ENCODE assay signal across 9 mouse cellular contexts in the genomic region with DNA sequence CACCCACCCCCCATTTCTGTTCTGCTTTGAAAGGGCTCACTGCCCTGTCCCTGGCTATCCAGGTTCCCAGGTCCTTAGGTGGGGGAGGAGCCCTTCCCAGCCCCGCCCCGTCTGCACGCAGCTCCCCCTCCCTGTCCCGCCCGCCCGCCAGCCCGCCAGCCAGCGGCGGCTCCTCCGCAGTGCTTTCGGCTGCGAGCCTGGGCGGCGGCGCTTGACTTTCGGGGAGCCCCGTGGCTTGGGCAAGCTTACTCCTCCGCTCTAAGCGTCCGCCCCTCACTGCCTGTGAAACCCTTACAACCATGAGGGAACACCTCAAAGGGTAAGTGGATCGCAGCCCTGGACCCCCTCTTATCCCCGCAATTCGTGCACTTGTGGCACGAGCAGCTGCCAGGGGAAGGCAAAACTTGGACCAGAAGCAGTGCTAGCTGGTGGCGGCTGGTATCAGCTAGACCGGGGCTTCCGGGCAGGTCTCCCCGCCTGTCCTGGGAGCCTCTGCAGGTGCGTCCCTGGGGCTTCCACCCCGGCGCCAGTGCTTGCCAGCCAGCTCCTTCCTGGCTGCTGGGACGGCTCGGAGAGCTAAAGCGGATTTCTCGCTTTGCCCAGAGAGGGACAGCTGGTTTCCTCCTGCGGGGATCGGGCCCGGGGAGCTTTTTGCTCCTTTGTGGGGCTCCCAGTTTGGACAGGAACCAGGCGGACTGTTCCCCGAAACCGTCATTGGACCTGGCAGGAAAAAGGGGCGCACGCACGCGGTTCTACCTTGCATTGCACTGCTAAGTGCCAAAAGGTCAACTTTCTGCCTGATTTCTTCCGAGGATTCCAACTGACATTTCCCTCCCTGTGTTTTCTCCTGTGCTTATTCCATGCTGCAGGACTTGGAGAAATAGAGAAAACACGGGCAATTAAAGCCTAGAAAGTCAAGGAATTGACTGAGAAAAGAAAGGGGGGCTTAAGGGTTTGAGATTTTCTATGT.
DNase-seq lines count a peak whose midpoint lies in the region; ATAC-seq lines count a peak whose summit lies in the region.
"Had no signal": no experiment of that assay in that cellular context is flagged by ENCODE, and none has a peak within 500 bp of the region (broad histone marks: within the 10 kb centered on the region; RNA-seq: fewer than 3 reads in every experiment).

No protein-coding gene starts in this region.

- peaks cover 15% of the 10 kb centered on the region for H3K27me3 ChIP-seq in erythroblast, embryonic 14.5 days (ENCODE audit: control insufficient read depth)
- H3K27me3 ChIP-seq in embryonic facial prominence, embryonic 14.5 days (replicated peaks; ENCODE audit: control insufficient read depth, insufficient read depth, low read length), result peaks cover 8% of the 10 kb centered on the region
- H3K27me3 ChIP-seq in heart, embryonic 11.5 days (ENCODE audit: control insufficient read depth, insufficient read depth, low read length), result no peaks in the 10 kb centered on the region
- H3K27me3 ChIP-seq in liver, embryonic 11.5 days (replicated peaks; ENCODE audit: control insufficient read depth, insufficient read depth, low read length), result peaks cover 7% of the 10 kb centered on the region; the same call in 1 of the 2 replicates
- no peaks in the 10 kb centered on the region for H3K27me3 ChIP-seq in stomach, embryonic 15.5 days (replicated peaks)

- no peak for ATAC-seq in erythroblast, adult 5-6 weeks (replicated peaks; ENCODE audit: low FRiP score, poor library complexity, severe bottlenecking)
- ATAC-seq in embryonic facial prominence, embryonic 14.5 days (ENCODE audit: low read depth), result peak; percentile 91
- ATAC-seq in heart, embryonic 11.5 days (replicated peaks; ENCODE audit: insufficient number of reproducible peaks, low FRiP score, low TSS enrichment), result peak; percentile 91
- peak; percentile 92 for ATAC-seq in liver, embryonic 11.5 days (replicated peaks; ENCODE audit: low FRiP score)
- peak; percentile 95 for ATAC-seq in stomach, embryonic 15.5 days (ENCODE audit: insufficient read depth, low FRiP score, low read depth)

- no peak overlapping the region for H3K27ac ChIP-seq in embryonic facial prominence, embryonic 14.5 days (replicated peaks; ENCODE audit: low read depth, low read length)
- H3K27ac ChIP-seq in heart, embryonic 11.5 days (ENCODE audit: low read depth, low read length), result 0 out of 2 replicates have a peak overlapping the region, but pooled peaks have one; percentile 10
- no peak overlapping the region for H3K27ac ChIP-seq in liver, embryonic 11.5 days (ENCODE audit: low read depth, low read length)
- H3K27ac ChIP-seq in stomach, embryonic 15.5 days, result peak overlapping the region; percentile 63; the same call in 1 of the 2 replicates
- H3K27ac ChIP-seq: macrophage had no signal

- no peaks in the 10 kb centered on the region for H3K36me3 ChIP-seq in erythroblast, embryonic 14.5 days (ENCODE audit: control insufficient read depth)
- H3K36me3 ChIP-seq in embryonic facial prominence, embryonic 14.5 days (ENCODE audit: control insufficient read depth, insufficient read depth, low read length), result no peaks in the 10 kb centered on the region
- H3K36me3 ChIP-seq in heart, embryonic 11.5 days (ENCODE audit: control insufficient read depth, insufficient read depth, low read length), result no peaks in the 10 kb centered on the region
- no peaks in the 10 kb centered on the region for H3K36me3 ChIP-seq in liver, embryonic 11.5 days (ENCODE audit: control insufficient read depth, insufficient read depth, low read length)
- no peaks in the 10 kb centered on the region for H3K36me3 ChIP-seq in stomach, embryonic 15.5 days

- H3K4me1 ChIP-seq in erythroblast, embryonic 14.5 days (ENCODE audit: control insufficient read depth), result peaks cover 3% of the 10 kb centered on the region
- no peaks in the 10 kb centered on the region for H3K4me1 ChIP-seq in embryonic facial prominence, embryonic 14.5 days (ENCODE audit: control insufficient read depth, insufficient read depth, low read length)
- H3K4me1 ChIP-seq in heart, embryonic 11.5 days (ENCODE audit: control insufficient read depth, insufficient read depth, low read length), result no peaks in the 10 kb centered on the region
- H3K4me1 ChIP-seq in liver, embryonic 11.5 days (replicated peaks; ENCODE audit: control insufficient read depth, insufficient read depth, low read length), result no peaks in the 10 kb centered on the region
- no peaks in the 10 kb centered on the region for H3K4me1 ChIP-seq in stomach, embryonic 15.5 days

- no peaks in the 10 kb centered on the region; the same call in 1 of the 2 replicates for H3K9me3 ChIP-seq in erythroblast, embryonic 14.5 days (ENCODE audit: control insufficient read depth, low read length)
- H3K9me3 ChIP-seq in embryonic facial prominence, embryonic 14.5 days (ENCODE audit: control insufficient read depth, low read length), result no peaks in the 10 kb centered on the region
- H3K9me3 ChIP-seq in heart, embryonic 11.5 days (replicated peaks; ENCODE audit: control insufficient read depth, low read length), result no peaks in the 10 kb centered on the region
- H3K9me3 ChIP-seq in liver, embryonic 11.5 days (ENCODE audit: control insufficient read depth, low read length), result no peaks in the 10 kb centered on the region
- H3K9me3 ChIP-seq in stomach, embryonic 15.5 days, result no peaks in the 10 kb centered on the region

- peak overlapping the region; percentile 66 for H3K9ac ChIP-seq in embryonic facial prominence, embryonic 14.5 days (ENCODE audit: low read depth, low read length)
- peak overlapping the region; percentile 71 for H3K9ac ChIP-seq in heart, embryonic 11.5 days (ENCODE audit: low read depth, low read length)
- peak overlapping the region; percentile 52 for H3K9ac ChIP-seq in liver, embryonic 11.5 days (ENCODE audit: low read depth, low read length)
- 0 out of 2 replicates have a peak overlapping the region, but pooled peaks have one; percentile 16 for H3K9ac ChIP-seq in stomach, embryonic 15.5 days

- DNase-seq in embryonic facial prominence, embryonic 14.5 days (ENCODE audit: low spot score), result peak; percentile 38
- DNase-seq in kidney, adult 9 months, result peak; percentile 45
- peak; percentile 46 for DNase-seq in liver, embryonic 11.5 days (ENCODE audit: low spot score)
- peak; percentile 2 for DNase-seq in naive thymus-derived CD4-positive, alpha-beta T cell, adult 2 months (ENCODE audit: low read depth)

- H3K4me2 ChIP-seq in embryonic facial prominence, embryonic 14.5 days (ENCODE audit: low read depth, low read length), result peak overlapping the region; percentile 58
- H3K4me2 ChIP-seq in heart, embryonic 11.5 days, result peak overlapping the region; percentile 67
- H3K4me2 ChIP-seq in liver, embryonic 11.5 days, result peak overlapping the region; percentile 68
- peak overlapping the region; percentile 55 for H3K4me2 ChIP-seq in stomach, embryonic 15.5 days

- 14% methylated on average over 35 of the region's 47 CpGs for WGBS in embryonic facial prominence, embryonic 14.5 days
- WGBS in heart, embryonic 11.5 days (ENCODE audit: insufficient replicate concordance), result 15% methylated on average over 47 of the region's 47 CpGs
- 14% methylated on average over 45 of the region's 47 CpGs for WGBS in liver, embryonic 11.5 days
- whole genome bisulfite sequencing in stomach, embryonic 15.5 days, result 22% methylated on average over 45 of the region's 47 CpGs

- H3K4me3 ChIP-seq in erythroblast, embryonic 14.5 days (replicated peaks), result peak overlapping the region; percentile 60
- H3K4me3 ChIP-seq in embryonic facial prominence, embryonic 14.5 days (ENCODE audit: low read depth, low read length), result peak overlapping the region; percentile 52
- H3K4me3 ChIP-seq in heart, embryonic 11.5 days (ENCODE audit: low read depth, low read length), result peak overlapping the region; percentile 56
- peak overlapping the region; percentile 59 for H3K4me3 ChIP-seq in liver, embryonic 11.5 days (ENCODE audit: low read depth, low read length)
- H3K4me3 ChIP-seq in stomach, embryonic 15.5 days (replicated peaks), result peak overlapping the region; percentile 56

Comparison
In these comparisons a context has a peak if more than half of its experiments do, and no peak if none do; other contexts are left out.
1. H3K27ac ChIP-seq: peak in heart, embryonic 11.5 days (single experiment) and stomach, embryonic 15.5 days (single experiment); none in embryonic facial prominence, embryonic 14.5 days (single experiment) and liver, embryonic 11.5 days (single experiment).
2. H3K9ac ChIP-seq: peak in every context shown above with its lines; median percentile 71 in heart, embryonic 11.5 days; 66 in embryonic facial prominence, embryonic 14.5 days; 52 in liver, embryonic 11.5 days; 16 in stomach, embryonic 15.5 days.
3. Peak in every context shown above with its lines, with median percentiles within 50 percentile points of each other: H3K4me3 ChIP-seq, DNase-seq and H3K4me2 ChIP-seq.